Mouse (Mus musculus): ENCODE results near the gene Abca3.

GRCm38 (mm10) chr17:24442107-24442506 is 90.4 kb downstream of the Abca3 start:
- TF ChIP-seq CTCF (IDR thresholded peaks at IDR 0.05; ENCODE audit: control insufficient read depth, insufficient read depth, insufficient replicate concordance, low read depth, low read length), result no peak
- TF ChIP-seq POLR2A (IDR thresholded peaks at IDR 0.05; ENCODE audit: control insufficient read depth, low read depth, low read length), result no peak

Measured in testis, adult 2 months (tissue).